Mouse (Mus musculus) urinary bladder, postnatal 14 days (tissue): ENCODE measurements around the gene Rcn2.

Experiments used
- DNase-seq: peaks from one replicate; pipeline ENCODE4 v3.0.0; 2021; ENCODE audit warnings: low spot score

Rcn2 gene

DNA sequence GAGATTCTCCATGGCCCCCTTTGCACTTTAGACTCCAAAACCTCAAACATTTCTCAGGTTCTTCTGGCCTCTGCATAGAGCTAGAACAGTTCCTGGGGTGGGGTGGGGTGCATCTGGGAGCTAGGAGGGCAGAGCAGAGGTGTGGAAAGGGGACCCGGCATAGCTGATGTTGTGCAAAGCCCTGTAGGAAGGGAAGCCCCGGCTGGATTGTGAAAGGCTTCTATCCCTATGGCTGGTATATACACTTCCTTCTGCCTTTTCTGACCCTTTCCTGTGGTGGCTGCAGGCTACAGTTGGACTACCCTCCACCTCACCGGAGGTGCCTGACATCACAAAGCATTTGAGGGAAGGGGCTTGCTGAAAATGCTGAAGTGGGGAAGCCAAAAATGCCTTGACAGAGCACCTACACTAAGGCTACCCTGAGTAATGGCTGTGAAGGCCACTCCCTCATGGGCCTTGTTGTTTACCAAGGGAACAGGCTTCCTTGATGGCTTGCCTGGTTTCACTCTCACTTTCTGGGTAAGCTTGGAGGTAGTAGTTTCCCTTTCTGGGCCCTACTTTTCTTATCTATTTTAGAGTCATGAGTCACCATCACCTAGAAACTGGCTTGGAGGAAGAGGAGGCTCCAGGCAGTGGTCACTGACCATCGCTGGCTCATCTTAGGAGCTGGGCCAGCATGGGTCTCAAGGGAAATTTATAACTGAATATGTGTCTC lies 56.1 kb downstream of the Rcn2 start:
- no peak for DNase-seq

DNA sequence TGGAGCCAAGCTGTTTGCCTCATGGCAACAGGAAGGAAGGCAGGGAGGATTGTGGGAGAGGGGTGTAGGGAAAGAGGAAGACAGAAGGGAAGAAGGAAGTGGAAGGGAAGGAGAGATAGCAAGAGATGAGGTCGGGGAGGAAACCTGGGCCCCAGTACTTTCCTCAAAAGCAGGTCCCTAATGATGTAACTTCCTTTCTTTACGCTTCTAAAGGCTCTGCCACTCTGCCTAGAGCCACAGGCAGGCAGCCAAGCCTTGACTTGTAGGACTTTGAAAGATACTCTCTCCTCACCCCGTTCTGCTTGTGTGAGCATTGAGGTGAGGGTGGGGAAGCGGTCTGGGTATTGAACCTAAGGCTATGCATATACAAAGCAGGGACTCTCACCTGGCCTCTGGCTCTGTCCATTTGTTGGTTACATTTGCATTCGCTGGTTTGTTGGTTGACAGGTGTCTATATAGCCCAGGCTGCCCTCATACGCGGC lies 58.4 kb downstream of the Rcn2 start:
- no peak for DNase-seq

DNA sequence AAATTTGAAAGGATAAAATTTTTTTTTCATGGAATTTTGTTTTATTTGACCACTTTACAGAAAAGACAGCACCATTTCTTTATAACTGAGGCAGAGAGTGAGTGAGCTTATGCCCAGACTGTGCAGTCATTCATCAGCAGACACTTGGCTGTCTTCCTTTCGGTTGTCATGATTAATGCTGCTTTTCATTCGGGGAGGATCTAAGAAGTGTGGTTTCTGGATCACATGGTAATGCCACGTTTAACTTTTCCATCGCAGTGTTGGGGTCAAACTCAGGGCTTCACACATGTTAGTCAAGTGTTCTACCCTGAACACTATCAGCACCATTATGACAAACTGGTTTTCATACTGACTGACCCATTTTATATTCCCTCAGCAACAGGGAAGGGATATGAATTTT lies 59.4 kb downstream of the Rcn2 start:
- no peak for DNase-seq

DNA sequence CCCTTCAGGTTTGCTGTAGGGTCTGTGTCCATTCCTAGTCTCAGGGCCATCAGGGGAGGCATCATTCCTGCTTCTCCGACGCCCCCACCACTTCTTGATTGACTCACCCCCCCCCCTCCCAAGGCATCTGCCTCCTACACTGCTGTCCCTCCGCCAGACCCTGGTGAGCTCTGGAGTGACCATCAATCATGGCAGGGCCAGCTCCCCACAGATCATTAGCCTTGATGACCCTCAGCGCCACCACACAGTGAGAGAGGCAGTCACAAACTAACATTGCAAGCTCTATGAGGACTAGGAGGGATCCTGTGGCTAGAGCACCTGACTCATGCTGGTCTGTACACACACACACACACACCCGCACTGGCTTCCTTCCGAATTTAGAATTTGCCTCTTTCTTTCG lies 63.3 kb downstream of the Rcn2 start:
- no peak for DNase-seq

DNA sequence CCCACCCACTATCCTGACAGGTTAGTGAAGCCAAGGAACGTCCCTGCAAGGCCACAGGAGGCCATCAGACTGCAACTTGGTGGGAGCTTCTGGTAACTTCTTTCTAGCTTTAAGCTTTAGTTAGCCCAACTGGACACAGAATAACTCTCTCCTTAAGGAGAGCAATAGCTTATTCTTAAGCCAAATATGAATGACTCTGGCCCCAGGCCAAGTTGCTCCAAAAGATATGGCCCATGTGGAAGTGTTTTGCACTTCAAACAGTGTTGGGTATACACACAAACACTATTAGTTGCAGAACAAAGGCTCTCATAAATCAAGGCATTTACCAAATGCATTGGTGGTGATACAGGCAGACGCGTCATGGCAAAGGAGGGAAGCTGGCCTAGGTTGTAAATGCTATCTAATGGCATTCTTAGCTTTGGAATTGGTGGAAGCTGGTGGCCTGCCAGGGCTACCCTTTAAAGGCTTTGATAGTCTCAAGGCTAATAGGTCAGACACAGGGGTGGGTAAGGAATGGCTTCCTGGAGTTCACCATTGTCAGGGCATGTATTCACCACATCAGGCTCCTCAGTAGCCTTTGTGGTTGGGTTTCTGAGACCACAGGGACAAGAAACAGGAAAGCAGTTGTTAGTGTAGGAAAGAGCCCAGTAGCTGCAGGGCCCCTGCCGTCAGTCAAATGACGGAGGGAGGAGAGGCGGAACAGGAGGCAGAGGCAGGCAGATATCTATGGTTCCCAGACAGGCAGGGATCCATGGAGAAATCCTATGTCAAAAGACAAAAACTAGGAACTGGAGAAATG lies 64.8 kb downstream of the Rcn2 start:
- DNase-seq: no peak

DNA sequence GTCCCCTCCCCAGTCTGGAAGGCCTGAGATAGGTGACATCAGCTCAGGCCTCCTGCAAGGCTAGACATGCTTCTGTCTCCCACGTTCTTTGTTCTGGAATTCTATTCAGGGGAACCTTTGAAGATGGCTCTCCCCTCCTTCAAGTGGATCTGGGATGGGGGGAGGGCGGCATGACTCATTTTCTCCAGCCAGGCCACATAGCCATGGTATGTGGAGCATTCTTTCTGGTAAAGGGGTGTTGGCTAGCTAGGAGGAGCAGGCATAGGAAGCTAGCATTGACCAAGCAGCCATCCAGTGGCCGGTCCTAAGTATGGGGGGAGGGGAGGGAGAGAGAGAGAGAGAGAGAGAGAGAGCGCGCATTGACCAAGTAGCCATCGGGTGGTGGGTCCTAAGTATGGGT lies 65.9 kb downstream of the Rcn2 start:
- no peak for DNase-seq

DNA sequence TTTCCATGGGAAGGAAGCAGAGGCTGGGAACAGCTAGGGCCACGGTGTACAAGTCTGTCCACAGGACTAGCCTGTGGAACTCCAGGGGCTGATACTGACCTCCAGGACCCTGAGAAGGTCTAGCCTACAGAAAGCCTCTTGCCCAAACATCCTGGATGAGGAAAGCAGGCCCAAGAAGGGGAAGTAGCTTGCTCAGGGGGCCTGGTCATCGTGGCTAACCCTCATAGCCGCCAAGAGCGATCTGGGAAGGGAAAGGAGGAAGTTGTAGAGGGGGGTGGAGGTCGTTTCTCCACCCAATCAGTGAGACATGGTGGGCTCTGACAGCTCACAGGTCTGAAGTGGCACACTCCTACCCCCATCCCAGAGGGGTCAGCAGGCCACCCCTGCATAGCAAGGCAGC lies 66.5 kb downstream of the Rcn2 start:
- no peak for DNase-seq
